Mouse (Mus musculus): ENCODE measurements at regions not wholly inside any gene's neighbourhood (a gene's known extent, or its start where the extent isn't known, plus 50 kb on each side); places are given as distances from the start of the nearest gene placed in this dataset.

DNA sequence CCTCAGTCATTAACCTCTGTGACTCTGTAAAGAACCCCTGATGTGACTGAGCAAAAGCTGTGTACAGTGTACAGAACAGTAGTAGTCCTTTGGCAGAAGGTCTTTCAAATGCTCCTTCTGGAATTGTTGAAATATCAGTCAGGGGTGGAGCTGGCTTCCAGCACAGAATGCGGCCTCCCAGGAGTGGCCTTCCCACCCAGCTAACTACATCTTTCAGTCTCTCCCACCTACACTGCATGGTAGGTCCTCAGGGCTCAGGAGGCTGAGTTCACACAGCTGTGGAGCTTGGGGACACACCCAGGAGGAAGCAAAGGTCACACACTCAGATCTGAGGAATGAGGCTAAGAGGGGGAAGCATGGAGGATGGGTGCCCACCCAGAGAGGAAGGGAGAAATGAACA, 495.3 kb downstream of the Ccdc171 start:
- CTCF ChIA-PET = interaction anchor here in 1 of 4 experiments (0.7 kb wide), 1 partner anchor 340 kb away, joined by 6 read pairs; no protein-coding TSS in a partner anchor
- POLR2A ChIA-PET = interaction anchor here in 2 of 4 experiments (0.9 to 1.7 kb wide), 3 partner anchors 10 to 204 kb away, joined by 3 to 6 read pairs (median 4); no protein-coding TSS in a partner anchor

DNA sequence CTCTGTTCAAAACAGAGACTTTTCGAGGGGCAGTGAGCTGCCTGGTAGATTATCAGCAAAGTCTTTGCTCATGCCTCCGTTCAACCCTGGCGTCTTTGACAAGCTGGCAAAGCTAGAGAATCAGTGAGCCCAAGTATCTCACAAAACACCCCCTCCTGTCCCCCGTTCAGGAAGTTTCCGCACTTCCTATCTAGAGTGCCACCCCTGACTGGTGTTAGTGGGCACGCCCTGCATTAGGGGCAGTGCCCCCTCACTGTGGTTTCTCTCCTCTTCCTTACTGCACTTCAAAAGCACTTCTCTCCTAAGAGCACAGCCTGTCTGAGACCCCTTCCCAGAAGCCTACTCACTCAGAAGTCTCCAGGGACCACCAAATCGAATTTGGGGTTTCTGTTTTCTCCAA, 497.0 kb downstream of the Ccdc171 start:
- POLR2A ChIA-PET = interaction anchor here in 1 of 4 experiments (1.6 kb wide), 1 partner anchor 82 kb away, joined by 3 read pairs; no protein-coding TSS in a partner anchor
- CTCF ChIA-PET = interaction anchor here in 1 of 4 experiments (0.9 kb wide), 1 partner anchor 42 kb away, joined by 3 read pairs; no protein-coding TSS in a partner anchor

DNA sequence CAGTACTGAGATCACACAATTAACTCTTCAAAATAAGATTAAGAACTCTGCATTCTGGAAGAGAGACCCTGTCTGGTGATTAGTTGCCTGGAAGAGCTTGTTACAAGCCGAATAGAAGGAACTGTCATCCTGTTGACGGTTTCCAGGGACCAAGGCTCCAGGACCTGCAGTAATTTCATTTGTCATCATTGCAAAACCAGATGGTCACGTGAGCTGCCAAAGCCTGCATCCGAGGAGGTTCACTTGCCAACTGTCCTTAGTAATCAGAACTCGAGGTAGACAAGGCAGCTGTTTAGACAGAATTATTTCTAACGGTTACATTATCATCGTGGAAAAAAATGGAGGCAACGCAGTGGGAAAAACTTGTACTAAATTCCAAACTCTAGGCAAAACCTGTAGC, 500.8 kb downstream of the Ccdc171 start:
- ChIA-PET POLR2A (no interaction called here), CTCF (no interaction called here)

DNA sequence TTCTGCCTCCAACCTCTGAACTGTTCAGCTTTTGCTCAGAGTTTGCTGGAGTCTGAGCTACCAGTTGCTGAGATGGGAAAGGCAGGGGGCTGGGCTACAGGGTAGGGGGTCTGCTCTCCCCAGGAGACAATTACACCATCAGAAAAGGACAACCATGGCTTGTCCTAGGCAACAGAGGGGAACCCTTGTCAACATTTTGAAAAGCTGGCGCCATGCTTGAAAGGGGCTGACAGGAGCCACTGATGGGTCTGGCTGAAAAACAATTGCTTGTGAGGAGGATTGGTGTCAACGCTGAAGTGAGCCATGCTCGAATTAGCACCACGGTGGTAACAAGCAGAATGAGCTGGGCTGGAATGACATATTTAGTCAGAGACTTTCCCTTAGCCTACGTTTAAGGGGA, 502.8 kb downstream of the Ccdc171 start:
- POLR2A ChIA-PET = interaction anchor here in 2 of 4 experiments (0.9 to 1.4 kb wide), 2 partner anchors 9 to 88 kb away, joined by 3 read pairs; no protein-coding TSS in a partner anchor
- CTCF ChIA-PET = interaction anchor here in 2 of 4 experiments (0.6 to 1.3 kb wide), 2 partner anchors 47 to 234 kb away, joined by 3 read pairs; no protein-coding TSS in a partner anchor

DNA sequence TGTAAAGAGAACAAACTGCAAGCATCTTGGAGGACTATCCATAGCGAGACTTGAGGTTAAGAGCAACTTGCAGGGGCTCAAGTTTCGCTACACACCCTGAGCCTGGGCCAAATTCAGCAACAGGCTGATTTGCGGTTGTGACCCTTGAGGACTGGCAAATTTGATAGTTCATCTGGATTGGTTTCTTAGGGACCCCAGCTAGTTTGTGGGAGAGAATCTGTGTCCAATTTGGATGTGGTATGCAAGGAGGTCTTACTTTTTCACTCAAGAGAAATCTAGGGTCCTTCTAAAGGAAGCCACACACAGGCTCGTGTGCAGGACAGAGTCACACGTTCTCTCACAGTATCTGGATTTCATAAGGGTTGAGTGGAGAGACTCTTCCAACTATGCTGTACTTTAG, 505.6 kb downstream of the Ccdc171 start:
- POLR2A ChIA-PET = interaction anchor here in 1 of 4 experiments (0.6 to 1.5 kb wide), 2 partner anchors 10 to 170 kb away, joined by 3 to 6 read pairs; no protein-coding TSS in a partner anchor
- CTCF ChIA-PET = no interaction called here

DNA sequence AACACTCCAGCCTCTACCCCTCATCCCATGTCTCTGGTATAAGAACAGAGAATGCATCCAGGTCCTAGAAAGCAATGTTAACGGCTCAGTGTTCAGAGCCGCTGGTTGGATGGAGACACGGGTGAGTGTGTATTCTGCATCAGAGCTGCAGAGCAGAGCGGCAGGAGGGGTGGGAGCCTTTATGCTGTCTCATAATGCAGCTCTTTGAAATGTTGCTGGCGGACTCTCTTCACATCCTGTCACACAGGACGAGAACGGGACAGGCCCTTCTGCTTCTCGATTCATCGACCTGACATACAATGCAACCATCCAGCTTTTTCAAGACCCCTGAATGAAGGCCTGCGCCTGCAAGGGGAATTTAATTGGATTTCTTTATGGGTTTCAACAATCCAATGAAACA, 507.2 kb downstream of the Ccdc171 start:
- POLR2A ChIA-PET = interaction anchor here in 1 of 4 experiments (0.5 kb wide), 1 partner anchor 123 kb away, joined by 3 read pairs; no protein-coding TSS in a partner anchor
- CTCF ChIA-PET = no interaction called here

DNA sequence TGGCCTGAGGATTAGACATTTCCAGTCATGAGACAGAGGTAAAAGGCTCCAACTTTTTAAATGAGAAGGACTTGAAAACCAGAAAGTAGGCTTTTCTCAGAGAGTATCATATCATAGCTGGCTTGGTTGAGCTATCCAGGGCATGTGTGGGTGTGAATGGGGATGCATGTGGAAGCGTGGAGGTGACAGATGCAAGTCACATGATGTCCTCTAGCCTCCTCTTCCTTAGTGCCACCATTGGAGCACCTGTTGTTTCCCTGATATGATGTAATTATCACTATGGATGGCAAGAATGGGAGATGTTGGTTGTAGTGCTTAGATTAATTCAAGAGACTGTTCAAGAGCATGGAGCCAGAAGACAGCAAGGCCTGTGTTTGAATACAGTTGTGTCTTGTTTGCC, 510.0 kb downstream of the Ccdc171 start:
- CTCF ChIA-PET = no interaction called here
- POLR2A ChIA-PET = no interaction called here

DNA sequence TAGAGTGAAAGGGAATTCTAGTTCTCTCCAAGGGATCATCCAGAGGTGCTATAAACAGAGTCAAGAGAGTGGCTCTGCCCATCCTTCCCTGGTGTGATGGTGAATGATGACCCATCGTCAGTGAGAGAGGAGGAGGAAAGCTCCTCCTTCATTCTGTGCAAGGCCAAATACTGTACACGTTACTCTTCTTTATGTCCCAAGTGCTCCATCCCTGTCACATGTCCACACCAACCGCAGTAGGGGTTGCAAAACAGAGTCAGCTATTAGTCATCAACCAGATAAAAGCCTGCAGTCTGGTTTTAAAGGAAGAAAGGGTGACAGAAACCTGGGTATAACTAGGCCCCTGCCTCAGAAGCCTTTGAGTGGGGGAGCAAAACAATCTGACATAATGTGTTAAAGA, 512.2 kb downstream of the Ccdc171 start:
- ChIA-PET CTCF (no interaction called here), POLR2A (no interaction called here)

DNA sequence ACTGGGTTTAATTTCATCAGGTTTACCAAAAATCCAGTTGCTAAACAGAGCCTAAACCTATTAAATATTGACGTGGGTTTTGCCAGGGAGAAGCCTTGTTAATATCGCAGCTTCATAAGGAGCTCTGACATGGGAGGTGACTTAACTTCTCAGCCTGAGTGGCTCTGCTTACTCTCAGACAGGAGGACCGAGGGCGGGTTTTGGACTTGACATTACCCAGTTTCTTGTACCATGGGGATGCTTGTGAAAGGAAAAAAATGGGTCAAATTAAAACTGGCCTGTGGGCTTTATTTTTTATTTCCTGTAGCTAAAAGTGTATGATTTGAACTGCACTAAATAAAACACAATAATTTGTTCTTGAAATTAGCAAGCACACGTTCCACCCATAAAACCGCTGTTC, 524.9 kb downstream of the Ccdc171 start:
- ChIA-PET POLR2A (interaction anchor here in 1 of 4 experiments (0.5 kb wide), 1 partner anchor 256 kb away, joined by 3 read pairs; no protein-coding TSS in a partner anchor), CTCF (no interaction called here)

DNA sequence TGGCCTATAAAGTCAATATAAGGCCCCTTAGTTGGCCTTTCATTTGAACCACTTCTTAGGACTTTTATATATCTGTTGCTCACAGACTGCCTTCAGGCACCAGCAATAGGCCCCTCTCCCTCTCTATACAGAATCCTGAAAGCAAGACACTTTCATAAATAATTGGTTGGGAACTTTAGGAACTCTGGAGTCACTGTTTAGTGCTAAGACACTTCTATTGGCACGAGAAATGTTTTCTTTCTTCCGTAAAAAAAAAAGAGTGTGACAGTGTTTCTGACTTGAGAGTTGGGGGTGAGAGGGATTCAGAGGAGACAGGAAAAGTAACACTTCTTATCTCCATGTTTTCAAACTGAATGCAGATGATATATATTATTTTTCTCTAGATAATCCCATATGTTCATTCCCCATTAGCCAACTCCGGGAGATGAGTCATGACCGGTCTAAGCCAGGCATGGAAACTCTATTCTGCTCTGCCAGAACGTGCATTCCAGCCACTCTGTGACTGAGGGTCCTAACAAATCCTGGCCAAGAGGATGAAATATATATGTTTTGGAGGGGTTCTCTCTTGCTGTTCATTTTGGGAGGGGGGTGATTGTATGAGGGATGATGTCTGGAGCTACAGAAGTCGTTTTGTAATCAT, 531.6 kb downstream of the Ccdc171 start:
- CTCF ChIA-PET = no interaction called here
- POLR2A ChIA-PET = no interaction called here

DNA sequence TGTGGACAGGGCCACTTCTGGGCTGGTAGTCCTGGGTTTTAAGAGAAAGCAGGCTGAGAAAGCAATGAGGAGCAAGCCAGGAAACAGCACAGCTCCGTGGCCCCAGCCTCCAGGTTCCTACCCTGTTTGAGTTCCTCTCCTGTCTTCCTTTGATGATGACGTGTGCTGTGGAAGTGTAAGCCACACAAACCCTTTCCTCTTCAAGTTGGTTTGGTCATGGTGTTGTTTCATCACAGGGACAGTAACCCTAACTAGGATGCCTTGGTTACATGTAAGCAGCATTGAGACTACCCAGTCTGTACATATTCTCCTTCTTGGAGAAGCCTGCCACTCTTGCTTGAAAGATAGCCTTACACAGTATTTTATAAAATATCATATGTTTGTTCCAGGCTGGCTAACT, 534.8 kb downstream of the Ccdc171 start:
- ChIA-PET CTCF (no interaction called here), POLR2A (no interaction called here)

DNA sequence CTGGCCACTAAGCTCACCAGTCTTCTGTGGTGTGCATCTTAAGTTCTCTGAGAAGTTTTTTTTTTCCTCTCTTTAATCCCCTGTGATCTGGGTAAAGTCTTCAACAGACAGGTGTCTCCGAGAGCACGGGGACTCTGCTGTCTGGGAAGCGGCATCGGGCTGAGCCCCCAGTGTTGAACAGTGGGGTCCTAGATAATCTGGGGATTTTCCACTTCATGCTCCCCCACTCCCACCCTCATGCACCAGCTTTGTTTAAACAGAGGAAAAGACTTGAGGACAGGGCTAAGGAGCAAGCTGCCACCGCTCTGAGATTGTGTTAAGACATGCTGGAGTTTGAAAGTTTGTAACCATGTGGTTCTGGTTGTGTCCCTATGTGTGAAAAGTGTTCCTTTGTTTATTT, 538.4 kb downstream of the Ccdc171 start:
- CTCF ChIA-PET = interaction anchor here in 2 of 4 experiments (0.8 to 1.2 kb wide), 4 partner anchors 269 to 1034 kb away, joined by 3 to 4 read pairs (median 4); no protein-coding TSS in a partner anchor
- POLR2A ChIA-PET = no interaction called here

DNA sequence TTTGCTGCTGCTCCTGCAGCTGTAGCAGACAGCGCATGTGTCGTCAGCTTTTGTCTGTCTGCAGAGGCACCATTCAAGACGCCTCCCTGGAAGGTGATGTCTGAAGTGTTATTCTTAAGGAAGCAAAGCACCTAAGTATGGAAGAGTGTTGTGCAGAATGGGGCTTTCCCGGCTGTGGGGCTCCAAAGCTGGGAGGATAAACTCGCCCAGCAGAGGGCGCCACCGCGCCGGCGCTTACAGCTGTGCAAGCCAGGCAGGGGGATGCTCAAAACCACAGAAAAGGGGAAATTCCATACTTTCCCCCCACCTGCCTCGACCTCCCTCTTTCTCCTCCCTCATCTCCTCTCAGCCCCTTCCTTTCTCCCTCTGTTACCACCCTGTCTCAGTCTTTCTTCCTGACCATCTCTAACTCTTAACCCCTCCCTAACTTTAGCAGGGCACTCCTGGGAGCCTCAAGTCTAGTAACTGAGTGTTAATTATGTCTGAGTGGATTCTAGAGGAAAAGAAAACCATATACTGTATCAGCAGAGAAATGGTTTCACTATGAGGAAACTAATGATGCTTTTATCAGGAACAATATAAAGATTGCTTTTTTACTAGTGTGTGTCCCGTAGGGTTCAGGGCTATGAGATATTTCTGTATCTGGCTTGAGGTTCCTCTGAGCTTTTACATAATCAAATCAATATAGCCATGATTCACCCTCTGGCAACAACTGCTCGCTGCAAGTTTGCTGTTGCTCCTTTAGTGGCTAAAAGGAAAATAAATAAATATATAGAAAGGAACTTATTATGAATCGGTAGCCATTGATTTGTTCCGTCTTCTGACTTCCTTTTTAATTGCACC, 539.5 kb downstream of the Ccdc171 start:
- ChIA-PET CTCF (interaction anchor here in 3 of 4 experiments (0.6 to 1.2 kb wide), 12 partner anchors 11 to 1033 kb away, joined by 3 to 8 read pairs (median 3); no protein-coding TSS in a partner anchor), POLR2A (no interaction called here)

DNA sequence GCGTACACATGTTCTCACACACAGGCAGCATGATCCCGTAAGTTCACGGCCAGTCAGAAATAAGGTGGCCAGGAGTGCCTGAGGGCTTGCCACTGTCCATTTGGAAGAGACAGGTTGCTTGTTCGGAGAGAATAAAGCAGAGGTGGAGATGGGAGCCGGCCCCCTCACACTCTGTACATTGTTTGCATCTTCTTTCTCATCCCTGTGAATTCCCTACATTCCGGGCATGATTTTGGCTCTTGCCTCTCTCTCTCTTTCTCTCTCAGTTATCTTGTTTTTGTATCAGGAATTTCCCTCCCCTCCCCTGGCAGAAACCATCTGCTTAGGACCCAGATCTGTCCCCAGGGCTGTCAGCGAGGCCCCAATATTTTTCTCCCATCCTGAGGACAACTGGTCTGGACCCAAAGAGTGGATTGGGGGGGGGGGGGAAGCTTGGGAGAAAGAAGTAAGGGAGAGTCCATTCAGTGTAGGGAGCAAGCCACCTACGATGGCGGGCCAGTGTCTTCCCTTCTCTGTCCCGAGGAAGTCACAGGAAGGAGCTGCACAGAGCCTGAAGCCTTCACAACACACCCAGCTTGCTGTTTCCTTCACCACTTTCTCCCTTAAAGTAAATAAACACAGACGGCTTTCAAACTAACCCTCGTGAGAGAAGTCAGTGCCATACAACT, 540.2 kb downstream of the Ccdc171 start:
- POLR2A ChIA-PET = interaction anchor here in 1 of 4 experiments (0.7 kb wide), 1 partner anchor 11 kb away, joined by 4 read pairs; no protein-coding TSS in a partner anchor
- CTCF ChIA-PET = interaction anchor here in 2 of 4 experiments (0.7 kb wide), 2 partner anchors 297 to 301 kb away, joined by 3 read pairs; no protein-coding TSS in a partner anchor

DNA sequence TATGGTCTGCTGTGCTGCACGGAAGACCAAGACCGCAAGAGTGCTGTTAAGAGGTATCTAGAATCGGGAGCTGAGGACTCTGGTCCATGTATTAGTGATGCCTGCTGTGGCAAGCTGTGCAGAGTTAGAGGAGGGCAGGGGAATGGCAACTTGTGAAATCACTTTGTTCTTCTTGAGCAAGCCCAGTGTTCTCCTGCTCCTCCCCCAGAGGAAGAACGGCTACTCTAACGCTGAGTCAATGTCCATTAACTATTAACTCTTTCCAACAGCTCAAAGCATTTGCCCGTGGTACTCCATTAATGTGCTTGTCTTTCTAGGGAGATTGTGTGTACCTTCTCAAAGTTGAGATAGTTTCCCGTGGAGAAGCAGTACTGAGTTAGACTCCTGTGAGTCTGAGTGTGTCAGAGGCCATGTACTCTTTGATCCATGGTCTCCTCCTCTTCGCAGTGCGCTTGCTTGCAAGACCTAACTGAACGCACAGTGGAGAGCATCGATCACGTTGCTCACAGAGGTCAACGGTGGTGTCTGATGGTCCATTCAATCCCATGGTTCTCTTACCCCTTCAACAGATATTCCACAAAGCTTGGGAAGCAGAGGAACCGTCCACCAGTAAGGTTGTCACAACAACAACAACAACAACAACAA, 542.7 kb downstream of the Ccdc171 start:
- POLR2A ChIA-PET = interaction anchor here in 1 of 4 experiments (0.5 kb wide), 1 partner anchor 599 kb away, joined by 5 read pairs; no protein-coding TSS in a partner anchor
- CTCF ChIA-PET = no interaction called here

DNA sequence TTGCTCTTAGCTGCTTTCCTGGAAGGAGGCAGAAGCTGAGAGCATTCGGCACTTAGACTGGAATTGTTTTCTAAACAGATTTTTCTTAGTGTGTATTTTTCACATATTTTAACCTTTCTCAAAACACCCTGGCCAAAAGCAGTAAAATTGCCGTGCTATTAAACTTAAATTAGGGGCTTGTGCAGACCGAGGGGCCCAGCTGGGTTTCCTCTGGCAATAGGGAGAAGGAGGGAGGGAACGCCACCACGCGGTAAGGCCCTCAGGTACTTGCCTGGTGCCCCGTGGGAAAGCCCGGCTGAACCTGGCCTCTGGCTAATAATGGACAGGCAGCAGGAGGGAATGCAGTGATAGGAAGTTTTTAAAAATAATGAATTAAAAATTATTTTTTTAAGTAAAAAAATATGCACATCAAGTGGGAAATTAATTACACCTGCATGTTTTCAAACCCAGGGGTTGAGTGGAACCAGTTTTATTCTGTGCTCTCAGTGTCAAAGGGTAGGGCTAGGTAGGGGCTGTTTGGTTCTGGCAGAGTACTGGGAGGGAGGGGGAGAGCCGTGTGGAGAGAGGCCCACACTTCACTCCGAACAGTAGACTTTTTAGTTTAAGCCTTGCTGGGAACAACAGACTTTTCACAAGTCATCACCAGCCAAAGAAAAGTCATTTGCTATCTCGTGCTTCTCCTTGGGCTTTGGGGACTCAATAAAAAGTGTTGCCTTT, 543.8 kb downstream of the Ccdc171 start:
- ChIA-PET CTCF (interaction anchor here in 3 of 4 experiments (0.6 kb wide), 3 partner anchors 52 to 536 kb away, joined by 4 to 7 read pairs (median 6); no protein-coding TSS in a partner anchor), POLR2A (interaction anchor here in 1 of 4 experiments (0.6 to 1.2 kb wide), 2 partner anchors 9 to 595 kb away, joined by 3 read pairs; no protein-coding TSS in a partner anchor)

DNA sequence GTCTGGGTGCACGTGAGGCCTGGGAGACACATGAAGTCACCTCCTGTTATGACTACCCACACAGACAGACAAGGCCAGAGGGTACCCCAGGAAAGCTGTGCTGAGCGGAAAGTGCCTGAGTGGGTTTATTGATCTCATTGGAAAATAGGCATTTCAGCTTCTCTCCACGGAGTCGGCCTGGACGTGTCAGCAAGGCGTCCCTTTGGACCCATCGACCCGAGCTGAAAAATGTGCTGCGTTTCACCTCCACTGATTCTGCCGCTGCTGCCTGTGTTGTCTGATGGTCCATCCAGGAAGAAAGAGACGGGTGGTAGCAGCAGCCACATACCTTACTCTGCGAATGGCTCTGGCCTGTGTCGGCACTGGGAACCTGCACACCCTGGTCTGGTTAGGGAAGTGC, 544.3 kb downstream of the Ccdc171 start:
- CTCF ChIA-PET = interaction anchor here in 2 of 4 experiments (0.6 to 0.7 kb wide), 2 partner anchors 156 to 536 kb away, joined by 3 to 4 read pairs; no protein-coding TSS in a partner anchor
- POLR2A ChIA-PET = interaction anchor here in 1 of 4 experiments (1.2 kb wide), 1 partner anchor 594 kb away, joined by 3 read pairs; no protein-coding TSS in a partner anchor

DNA sequence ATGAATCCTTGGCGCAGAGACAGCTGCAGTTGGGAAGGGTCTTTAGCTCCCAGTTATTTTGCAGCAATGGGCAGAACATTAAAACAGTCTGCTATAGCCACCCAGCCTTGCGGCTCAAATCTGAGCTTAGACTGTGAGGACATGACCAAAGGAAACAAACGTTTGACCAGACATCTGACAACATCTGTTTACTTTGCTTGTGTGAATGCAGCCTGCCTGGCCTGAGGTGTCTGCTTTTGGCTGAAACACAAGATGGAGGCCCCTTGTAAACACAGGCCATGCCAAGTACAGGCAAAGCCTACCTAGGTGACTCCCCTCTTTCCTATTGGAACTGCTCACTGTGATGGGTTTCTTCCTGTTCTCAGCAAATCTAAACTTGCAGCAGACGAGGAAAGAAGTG, 544.7 kb downstream of the Ccdc171 start:
- ChIA-PET POLR2A (interaction anchor here in 1 of 4 experiments (1.2 kb wide), 1 partner anchor 594 kb away, joined by 3 read pairs; no protein-coding TSS in a partner anchor), CTCF (interaction anchor here in 1 of 4 experiments (0.7 kb wide), 1 partner anchor 156 kb away, joined by 3 read pairs; no protein-coding TSS in a partner anchor)

Data from embryonic stem cell, embryonic (primary cell).